Mouse (Mus musculus): ENCODE results near the gene Klk1b22. TPM values are rescaled to one million over a fixed set of nuclear protein-coding genes. Genes with fewer than 3 reads are reported as not detected.
"Not testable (repeated sequence)": the region's sequence is repeated elsewhere in the genome, so short reads cannot be mapped to it uniquely, and the experiment has no call there.

The Klk1b22 gene
- polyA plus RNA-seq (2015; fragmentation: Nextera tagmentation; extraction: Ambion mirVana) = not detected in 2 replicates

DNA sequence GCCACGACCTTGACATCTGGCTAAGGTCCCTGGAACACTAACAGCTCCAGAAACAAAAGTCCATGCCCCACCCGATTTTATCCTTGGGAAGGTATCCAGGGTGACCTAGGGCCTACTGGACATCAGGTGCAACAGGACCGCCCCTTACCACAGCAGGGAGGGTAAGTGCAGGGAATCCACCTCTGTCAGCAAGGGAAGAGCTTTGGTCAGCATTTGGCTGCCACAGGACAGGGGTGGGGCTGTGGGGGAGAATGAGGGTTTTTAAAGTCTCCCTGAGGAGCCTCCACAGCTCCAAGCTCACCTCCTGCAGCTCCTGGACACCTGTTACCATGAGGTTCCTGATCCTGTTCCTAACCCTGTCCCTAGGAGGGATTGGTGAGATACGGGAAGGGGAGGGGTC is at the start of gene Klk1b22:
TSS of gene Klk1b22 (plus strand) at position 301 of the 400 bp plus-strand sequence.
- Histone ChIP-seq H3K27me3 (no peaks in the 10 kb centered on the region), H3K4me1 (replicated peaks) (no peaks in the 10 kb centered on the region), H3K4me2 (no peak within 1 kb of the TSS), H3K4me3 (no peak within 1 kb of the TSS), H3K9ac (no peak within 1 kb of the TSS), H3K36me3 (no peaks in the 10 kb centered on the region), H3K27ac (replicated peaks) (no peak within 1 kb of the TSS), H3K9me3 (no peaks in the 10 kb centered on the region)
- 74% methylated on average over 4 of the region's 4 CpGs for WGBS
- no peak for ATAC-seq (ENCODE audit: low FRiP score, low read depth)

- no peak overlapping the region for H3K9ac ChIP-seq
- no peaks in the 10 kb centered on the region for H3K27me3 ChIP-seq
- no peaks in the 10 kb centered on the region for H3K9me3 ChIP-seq
- H3K27ac ChIP-seq (replicated peaks) = no peak overlapping the region
- no peaks in the 10 kb centered on the region for H3K36me3 ChIP-seq
- 73% methylated on average over 2 of the region's 2 CpGs for WGBS
- ATAC-seq (ENCODE audit: low FRiP score, low read depth) = no peak
- no peak overlapping the region for H3K4me2 ChIP-seq
- H3K4me3 ChIP-seq = no peak overlapping the region
- no peaks in the 10 kb centered on the region for H3K4me1 ChIP-seq (replicated peaks)
Measured at GRCm38 (mm10) chr7:44072117-44072516, 40.4 kb upstream of the Klk1b22 start.

GRCm38 (mm10) chr7:44077703-44078102 is 34.8 kb upstream of the Klk1b22 start:
- ATAC-seq (ENCODE audit: low FRiP score, low read depth) = no peak
- no peak overlapping the region for H3K4me3 ChIP-seq
- no peaks in the 10 kb centered on the region for H3K27me3 ChIP-seq
- H3K9me3 ChIP-seq = no peaks in the 10 kb centered on the region
- H3K4me2 ChIP-seq = no peak overlapping the region
- no peaks in the 10 kb centered on the region for H3K36me3 ChIP-seq
- 71% methylated on average over 1 of the region's 1 CpGs for WGBS
- no peak overlapping the region for H3K9ac ChIP-seq
- H3K27ac ChIP-seq (replicated peaks) = no peak overlapping the region
- no peaks in the 10 kb centered on the region for H3K4me1 ChIP-seq (replicated peaks)

DNA sequence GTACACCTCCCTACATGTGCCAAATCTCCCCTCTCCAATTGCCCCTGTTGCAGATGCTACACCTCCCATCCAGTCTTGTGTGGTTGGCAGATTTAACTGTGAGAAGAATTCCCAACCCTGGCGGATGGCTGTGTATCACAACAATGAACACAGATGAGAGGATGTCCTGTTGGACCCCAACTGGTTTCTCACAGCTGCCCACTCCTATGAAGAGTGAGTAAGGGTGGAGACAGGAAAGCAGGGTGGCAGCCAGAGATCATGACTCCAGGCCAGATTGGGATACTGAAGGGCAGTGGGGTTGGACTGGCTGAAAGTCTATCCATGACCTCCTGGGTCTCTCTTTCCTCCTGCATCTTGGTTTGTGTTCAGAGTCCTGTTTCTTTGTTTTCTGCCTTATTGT is 16.4 kb upstream of the Klk1b22 start:
- Histone ChIP-seq H3K4me1 (replicated peaks) (no peaks in the 10 kb centered on the region), H3K36me3 (no peaks in the 10 kb centered on the region)
- WGBS = 91% methylated on average over 1 of the region's 1 CpGs

GRCm38 (mm10) chr7:44102028-44102427 is 10.4 kb upstream of the Klk1b22 start, which contains the start of gene Klk1b21:
TSS of gene Klk1b21 (plus strand) at chr7:44102328.
- 82% methylated on average over 3 of the region's 3 CpGs for WGBS
- not testable (repeated sequence) for H3K27ac ChIP-seq (replicated peaks); H3K27me3 ChIP-seq; H3K36me3 ChIP-seq; H3K4me1 ChIP-seq (replicated peaks); H3K4me2 ChIP-seq; H3K9ac ChIP-seq; ATAC-seq (ENCODE audit: low FRiP score, low read depth); H3K4me3 ChIP-seq; H3K9me3 ChIP-seq

More for the DNA sequence above, 16.4 kb upstream of the Klk1b22 start:
- no peaks in the 10 kb centered on the region for H3K27me3 ChIP-seq
- H3K27ac ChIP-seq (replicated peaks) = no peak overlapping the region
- ATAC-seq (ENCODE audit: low FRiP score, low read depth) = no peak
- H3K4me2 ChIP-seq = no peak overlapping the region
- H3K9me3 ChIP-seq = no peaks in the 10 kb centered on the region
- no peak overlapping the region for H3K9ac ChIP-seq
- no peak overlapping the region for H3K4me3 ChIP-seq

GRCm38 (mm10) chr7:44123445-44123844 is 11.0 kb downstream of the Klk1b22 start:
- no peak for ATAC-seq (ENCODE audit: low FRiP score, low read depth)
- Histone ChIP-seq H3K9me3 (no peaks in the 10 kb centered on the region), H3K27ac (replicated peaks) (no peak overlapping the region), H3K4me3 (no peak overlapping the region), H3K36me3 (no peaks in the 10 kb centered on the region), H3K4me1 (replicated peaks) (no peaks in the 10 kb centered on the region), H3K27me3 (no peaks in the 10 kb centered on the region), H3K9ac (no peak overlapping the region), H3K4me2 (no peak overlapping the region)
- WGBS = 89% methylated on average over 6 of the region's 6 CpGs

- Histone ChIP-seq H3K27ac (replicated peaks) (no peak within 1 kb of the TSS), H3K36me3 (no peaks in the 10 kb centered on the region), H3K4me3 (no peak within 1 kb of the TSS), H3K9me3 (no peaks in the 10 kb centered on the region), H3K4me1 (replicated peaks) (no peaks in the 10 kb centered on the region), H3K27me3 (no peaks in the 10 kb centered on the region), H3K4me2 (no peak within 1 kb of the TSS), H3K9ac (no peak within 1 kb of the TSS)
- ATAC-seq (ENCODE audit: low FRiP score, low read depth) = no peak
- 91% methylated on average over 3 of the region's 3 CpGs for WGBS
Measured at GRCm38 (mm10) chr7:44136467-44136866, 24.0 kb downstream of the Klk1b22 start, which contains the start of gene Klk1b16. TSS of gene Klk1b16 (plus strand) at chr7:44136767.

Other genes starting within 250 kb of the Klk1b22 start
- 1.7 and 2.6 TPM in 2 replicates for gene Klk4, start 231.5 kb upstream of the Klk1b22 start, polyA plus RNA-seq (2015; fragmentation: Nextera tagmentation; extraction: Ambion mirVana)
- not detected in 2 replicates for gene Klk15, start 178.9 kb upstream of the Klk1b22 start, polyA plus RNA-seq (2015; fragmentation: Nextera tagmentation; extraction: Ambion mirVana)
- gene Klk1b8, start 162.0 kb upstream of the Klk1b22 start, polyA plus RNA-seq (2015; fragmentation: Nextera tagmentation; extraction: Ambion mirVana) = not detected in 2 replicates
- gene Klk1b1, start 145.9 kb upstream of the Klk1b22 start, polyA plus RNA-seq (2015; fragmentation: Nextera tagmentation; extraction: Ambion mirVana) = not detected in 2 replicates
- gene Klk1b9, start 136.6 kb upstream of the Klk1b22 start, polyA plus RNA-seq (2015; fragmentation: Nextera tagmentation; extraction: Ambion mirVana) = not detected in 2 replicates
- not detected in 2 replicates for gene Klk1b11, start 116.8 kb upstream of the Klk1b22 start, polyA plus RNA-seq (2015; fragmentation: Nextera tagmentation; extraction: Ambion mirVana)
- gene Klk1b26, start 100.5 kb upstream of the Klk1b22 start, polyA plus RNA-seq (2015; fragmentation: Nextera tagmentation; extraction: Ambion mirVana) = not detected in 2 replicates
- not detected in 2 replicates for gene Klk1b27, start 60.4 kb upstream of the Klk1b22 start, polyA plus RNA-seq (2015; fragmentation: Nextera tagmentation; extraction: Ambion mirVana)
- gene Klk1b21, start 10.3 kb upstream of the Klk1b22 start, polyA plus RNA-seq (2015; fragmentation: Nextera tagmentation; extraction: Ambion mirVana) = not detected in 2 replicates
- not detected in 2 replicates for gene Klk1b16, start 24.1 kb downstream of the Klk1b22 start, polyA plus RNA-seq (2015; fragmentation: Nextera tagmentation; extraction: Ambion mirVana)
- gene Klk1b24, start 75.6 kb downstream of the Klk1b22 start, polyA plus RNA-seq (2015; fragmentation: Nextera tagmentation; extraction: Ambion mirVana) = not detected in 2 replicates
- gene Klk1b3, start 85.5 kb downstream of the Klk1b22 start, polyA plus RNA-seq (2015; fragmentation: Nextera tagmentation; extraction: Ambion mirVana) = not detected in 2 replicates
- gene Klk1b4, start 94.8 kb downstream of the Klk1b22 start, polyA plus RNA-seq (2015; fragmentation: Nextera tagmentation; extraction: Ambion mirVana) = not detected in 2 replicates
- gene Klk1b5, start 103.3 kb downstream of the Klk1b22 start, polyA plus RNA-seq (2015; fragmentation: Nextera tagmentation; extraction: Ambion mirVana) = not detected in 2 replicates
- not detected in 2 replicates for gene Klk1, start 112.7 kb downstream of the Klk1b22 start, polyA plus RNA-seq (2015; fragmentation: Nextera tagmentation; extraction: Ambion mirVana)
- gene Gm36864, start 123.5 kb downstream of the Klk1b22 start, polyA plus RNA-seq (2015; fragmentation: Nextera tagmentation; extraction: Ambion mirVana) = 0.17 TPM in 1 of 2 replicates, not detected in the other
- 1.1 and 1.2 TPM in 2 replicates for gene 1700028J19Rik, start 134.0 kb downstream of the Klk1b22 start, polyA plus RNA-seq (2015; fragmentation: Nextera tagmentation; extraction: Ambion mirVana)
- 193 and 221 TPM in 2 replicates for gene 2410002F23Rik, start 134.0 kb downstream of the Klk1b22 start, polyA plus RNA-seq (2015; fragmentation: Nextera tagmentation; extraction: Ambion mirVana)
- not detected in 2 replicates for gene Acp4, start 144.7 kb downstream of the Klk1b22 start, polyA plus RNA-seq (2015; fragmentation: Nextera tagmentation; extraction: Ambion mirVana)
- 1.2 TPM in 1 of 2 replicates, not detected in the other for gene Gm15517, start 148.8 kb downstream of the Klk1b22 start, polyA plus RNA-seq (2015; fragmentation: Nextera tagmentation; extraction: Ambion mirVana)
- gene Clec11a, start 194.2 kb downstream of the Klk1b22 start, polyA plus RNA-seq (2015; fragmentation: Nextera tagmentation; extraction: Ambion mirVana) = 3.0 and 3.4 TPM in 2 replicates
- 38.7 and 42.3 TPM in 2 replicates for gene Shank1, start 197.6 kb downstream of the Klk1b22 start, polyA plus RNA-seq (2015; fragmentation: Nextera tagmentation; extraction: Ambion mirVana)